Mouse (Mus musculus) intestine, embryonic 16.5 days (tissue): ENCODE measurements around the gene Fam19a1. TPM values are rescaled to one million over a fixed set of nuclear protein-coding genes. Genes with fewer than 3 reads are reported as not detected.

Experiments used
- ATAC-seq: fragments of 200-750 bp; cut with Nextera tagmentation; 2 replicates; pipeline ENCODE4 v1.8.0; 2017; ENCODE audit warnings: moderate TSS enrichment, moderate library complexity
- H3K27ac ChIP-seq: fragments of 300-500 bp; sonication (generic); 2 replicates; pipeline ENCODE4 v1.5.1; 2014; ENCODE audit warnings: mild to moderate bottlenecking, low read length
- H3K27me3 ChIP-seq: fragments of 300-500 bp; sonication (generic); replicated peaks from 2 replicates; pipeline ENCODE4 v1.6.1; 2014; ENCODE audit warnings: low read length, control low read depth, mixed read lengths; ENCODE audit not compliant: control insufficient read depth, insufficient read depth
- H3K36me3 ChIP-seq: fragments of 300-500 bp; sonication (generic); 2 replicates; pipeline ENCODE4 v1.6.1; 2014; ENCODE audit warnings: low read length, control low read depth; ENCODE audit not compliant: control insufficient read depth, insufficient read depth
- H3K4me1 ChIP-seq: fragments of 300-500 bp; sonication (generic); 2 replicates; pipeline ENCODE4 v1.6.1; 2014; ENCODE audit warnings: low read length, control low read depth, mixed read lengths; ENCODE audit not compliant: control insufficient read depth, insufficient read depth
- H3K4me2 ChIP-seq: fragments of 300-500 bp; sonication (generic); 2 replicates; pipeline ENCODE4 v1.6.1; 2014; ENCODE audit warnings: low read depth, low read length, control low read depth
- H3K4me3 ChIP-seq: fragments of 300-500 bp; sonication (generic); 2 replicates; pipeline ENCODE4 v1.5.1; 2014; ENCODE audit warnings: mild to moderate bottlenecking, low read length
- H3K9ac ChIP-seq: fragments of 300-500 bp; sonication (generic); 2 replicates; pipeline ENCODE4 v1.6.1; 2014; ENCODE audit warnings: low read depth, low read length
- H3K9me3 ChIP-seq: fragments of 300-500 bp; sonication (generic); 2 replicates; pipeline ENCODE4 v1.6.1; 2016; ENCODE audit warnings: low read length, control low read depth; ENCODE audit not compliant: control insufficient read depth
- WGBS: fragments of 180-500 bp; shearing (Covaris S2); extraction: QIAGEN DNeasy Blood & Tissue Kit; methylation state at CpG from one replicate; pipeline ENCODE4 v1.1.7; 2014; 5-methylcytosine and 5-hydroxymethylcytosine counted together
- polyA plus RNA-seq: library from polyadenylated mRNA; unstranded; fragments of >200 nt; fragmentation: Nextera tagmentation; extraction: Ambion mirVana; gene quantifications from 2 replicates; pipeline ENCODE4 v1.2.1, GENCODE M21; 2015

Gene Fam19a1
- polyA plus RNA-seq, 1 experiment from 2014 or later, result 4.8 TPM

- peak; percentile 81; the same call in 1 of the 2 replicates for ATAC-seq
- Histone ChIP-seq H3K27ac (no peak overlapping the region), H3K9ac (no peak overlapping the region), H3K9me3 (no peaks in the 10 kb centered on the region), H3K27me3 (no peaks in the 10 kb centered on the region), H3K4me2 (no peak overlapping the region), H3K36me3 (no peaks in the 10 kb centered on the region), H3K4me3 (no peak overlapping the region), H3K4me1 (no peaks in the 10 kb centered on the region)
- WGBS, result 56% methylated on average over 2 of the region's 2 CpGs
Observed at GRCm38 (mm10) chr6:96635663-96636062, 522.7 kb downstream of the Fam19a1 start.

GRCm38 (mm10) chr6:96648742-96649141, 535.8 kb downstream of the Fam19a1 start:
- H3K4me3 ChIP-seq, result no peak overlapping the region
- H3K9me3 ChIP-seq, result no peaks in the 10 kb centered on the region
- H3K4me2 ChIP-seq, result no peak overlapping the region
- H3K4me1 ChIP-seq, result no peaks in the 10 kb centered on the region
- no peaks in the 10 kb centered on the region for H3K27me3 ChIP-seq
- ATAC-seq, result no peak
- no peak overlapping the region for H3K9ac ChIP-seq
- H3K36me3 ChIP-seq, result no peaks in the 10 kb centered on the region
- no peak overlapping the region for H3K27ac ChIP-seq
- 90% methylated on average over 2 of the region's 2 CpGs for WGBS

- 82% methylated on average over 5 of the region's 5 CpGs for WGBS
Observed at GRCm38 (mm10) chr6:96649267-96649666, 536.3 kb downstream of the Fam19a1 start.

GRCm38 (mm10) chr6:96666311-96666710, 553.4 kb downstream of the Fam19a1 start:
- no peak for ATAC-seq
- WGBS, result 60% methylated on average over 1 of the region's 1 CpGs
- no peak overlapping the region for H3K9ac ChIP-seq
- H3K9me3 ChIP-seq, result no peaks in the 10 kb centered on the region
- H3K4me2 ChIP-seq, result no peak overlapping the region
- no peak overlapping the region for H3K4me3 ChIP-seq
- no peak overlapping the region for H3K27ac ChIP-seq
- H3K36me3 ChIP-seq, result no peaks in the 10 kb centered on the region
- H3K4me1 ChIP-seq, result no peaks in the 10 kb centered on the region
- no peaks in the 10 kb centered on the region for H3K27me3 ChIP-seq

More at GRCm38 (mm10) chr6:96649267-96649666, 536.3 kb downstream of the Fam19a1 start:
- Histone ChIP-seq H3K36me3 (no peaks in the 10 kb centered on the region), H3K27ac (no peak overlapping the region), H3K27me3 (no peaks in the 10 kb centered on the region), H3K4me1 (no peaks in the 10 kb centered on the region), H3K4me2 (no peak overlapping the region), H3K9ac (no peak overlapping the region), H3K4me3 (no peak overlapping the region), H3K9me3 (no peaks in the 10 kb centered on the region)
- no peak for ATAC-seq

GRCm38 (mm10) chr6:96677813-96678212, 564.9 kb downstream of the Fam19a1 start:
- no peaks in the 10 kb centered on the region for H3K36me3 ChIP-seq
- no peak for ATAC-seq
- no peaks in the 10 kb centered on the region for H3K4me1 ChIP-seq
- H3K4me2 ChIP-seq, result no peak overlapping the region
- no peak overlapping the region for H3K4me3 ChIP-seq
- no peak overlapping the region for H3K9ac ChIP-seq
- no peaks in the 10 kb centered on the region for H3K27me3 ChIP-seq
- no peaks in the 10 kb centered on the region for H3K9me3 ChIP-seq
- H3K27ac ChIP-seq, result no peak overlapping the region
- whole genome bisulfite sequencing, result 80% methylated on average over 3 of the region's 3 CpGs

Other genes with a start within 250 kb of the Fam19a1 start
- not detected in 2 replicates for gene 1700123L14Rik, start 53.1 kb downstream of the Fam19a1 start, polyA plus RNA-seq